Comparison of ENCODE assay signal across 30 mouse cellular contexts in the genomic region with DNA sequence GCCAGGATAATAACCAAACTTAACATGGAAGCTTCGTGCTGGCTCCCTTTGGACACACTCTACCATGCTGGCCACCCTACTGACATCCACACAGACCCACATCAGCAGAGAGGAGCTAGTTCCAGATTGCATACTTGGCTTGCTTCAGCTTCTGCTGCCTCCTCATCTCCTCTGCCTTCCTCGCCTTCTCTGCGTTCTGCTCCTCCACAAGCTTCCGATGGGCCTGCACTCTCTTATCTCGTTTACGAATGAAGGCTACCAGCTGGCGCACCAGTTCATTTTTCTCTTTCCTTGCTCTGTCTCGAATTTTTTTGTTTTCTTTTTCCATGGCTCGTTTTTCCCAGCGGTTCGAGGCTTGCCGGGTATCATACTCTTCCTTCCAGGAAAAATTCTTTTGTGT. TPM values are rescaled to one million over a fixed set of nuclear protein-coding genes. Genes with fewer than 3 reads are reported as not detected.
DNase-seq lines count a peak whose midpoint lies in the region; ATAC-seq and TF ChIP-seq lines count a peak whose summit lies in the region.
"Had no signal": no experiment of that assay in that cellular context is flagged by ENCODE, and none has a peak within 500 bp of the region (broad histone marks: within the 10 kb centered on the region; RNA-seq: fewer than 3 reads in every experiment).

No protein-coding gene starts in this region.

- no peaks in the 10 kb centered on the region for H3K4me1 ChIP-seq in heart, embryonic 12.5 days (replicated peaks)
- no peaks in the 10 kb centered on the region for H3K4me1 ChIP-seq in kidney, embryonic 16.5 days (ENCODE audit: insufficient read depth, low read length)
- H3K4me1 ChIP-seq in lung, embryonic 16.5 days (replicated peaks; ENCODE audit: control insufficient read depth, insufficient read depth, low read length) = no peaks in the 10 kb centered on the region
- H3K4me1 ChIP-seq in lung, adult 2 months (ENCODE audit: control insufficient read depth, insufficient read depth, low read length) = no peaks in the 10 kb centered on the region
- H3K4me1 ChIP-seq in hindbrain, postnatal 0 days (ENCODE audit: insufficient read depth, low read length) = no peaks in the 10 kb centered on the region
- H3K4me1 ChIP-seq: forebrain, embryonic 13.5 days; limb, embryonic 12.5 days; midbrain, embryonic 10.5 days; midbrain, embryonic 15.5 days; neural tube, embryonic 15.5 days had no signal

- no peak for ATAC-seq in heart, embryonic 12.5 days (ENCODE audit: insufficient number of reproducible peaks, low FRiP score)
- no peak for ATAC-seq in kidney, embryonic 16.5 days (ENCODE audit: low FRiP score, low TSS enrichment)
- peak; percentile 52; the same call in 1 of the 2 replicates for ATAC-seq in lung, embryonic 16.5 days (ENCODE audit: low read depth)
- no peak for ATAC-seq in hindbrain, postnatal 0 days
- ATAC-seq: forebrain, embryonic 13.5 days; inflammation-experienced regulatory T-cells, adult 6 months; lung, postnatal 0 days; midbrain, embryonic 15.5 days; Patski had no signal

- peak; percentile 28 for DNase-seq in heart, postnatal 10 days
- DNase-seq in kidney, postnatal 4 days = peak; percentile 22 to 25
- DNase-seq in lung, adult 2 months = no peak
- no peak for DNase-seq in hindbrain, postnatal 0 days (ENCODE audit: low spot score)
- DNase-seq: adrenal gland, postnatal 10 days; cerebellum, adult 11 months; cerebellum, adult 9-10 months; cerebellum, postnatal 36 days; gastrocnemius, postnatal 25 days; kidney, adult 11 months; retina, postnatal 1 day; right cerebral cortex, postnatal 25 days; spleen, adult 18-20 months; thymus, postnatal 14 days had no signal

- no peak overlapping the region for H3K4me3 ChIP-seq in heart, embryonic 12.5 days
- H3K4me3 ChIP-seq in kidney, embryonic 16.5 days (ENCODE audit: low read length) = no peak overlapping the region
- H3K4me3 ChIP-seq in lung, embryonic 16.5 days (ENCODE audit: low read length) = no peak overlapping the region
- H3K4me3 ChIP-seq in lung, adult 2 months (replicated peaks; ENCODE audit: extremely low read depth, low read depth, low read length) = no peak overlapping the region
- no peak overlapping the region for H3K4me3 ChIP-seq in hindbrain, postnatal 0 days (ENCODE audit: low read length)
- H3K4me3 ChIP-seq: forebrain, embryonic 13.5 days; layer of hippocampus, adult 2 months; limb, embryonic 12.5 days; liver, embryonic 15.5 days; midbrain, embryonic 10.5 days; midbrain, embryonic 15.5 days; neural tube, embryonic 15.5 days had no signal

- peaks cover 53% of the 10 kb centered on the region for H3K36me3 ChIP-seq in heart, embryonic 12.5 days
- peaks cover 30% of the 10 kb centered on the region for H3K36me3 ChIP-seq in kidney, embryonic 16.5 days (ENCODE audit: insufficient read depth, low read length)
- H3K36me3 ChIP-seq in lung, embryonic 16.5 days (ENCODE audit: control insufficient read depth, insufficient read depth, low read length) = peaks cover 21% of the 10 kb centered on the region
- H3K36me3 ChIP-seq in hindbrain, postnatal 0 days (ENCODE audit: insufficient read depth, low read length) = peaks cover 21% of the 10 kb centered on the region

- H3K4me2 ChIP-seq in heart, embryonic 12.5 days = no peak overlapping the region
- no peak overlapping the region for H3K4me2 ChIP-seq in kidney, embryonic 16.5 days (replicated peaks; ENCODE audit: low read depth, low read length)
- H3K4me2 ChIP-seq in lung, embryonic 16.5 days (ENCODE audit: low read depth, low read length) = no peak overlapping the region
- no peak overlapping the region for H3K4me2 ChIP-seq in hindbrain, postnatal 0 days (ENCODE audit: low read depth, low read length)
- H3K4me2 ChIP-seq: forebrain, embryonic 13.5 days; hindbrain, embryonic 14.5 days; limb, embryonic 12.5 days; liver, embryonic 15.5 days; midbrain, embryonic 15.5 days; neural tube, embryonic 15.5 days had no signal

- 67% methylated on average over 12 of the region's 12 CpGs for WGBS in heart, embryonic 12.5 days
- WGBS in kidney, embryonic 16.5 days = 68% methylated on average over 12 of the region's 12 CpGs
- 58% methylated on average over 12 of the region's 12 CpGs for WGBS in lung, embryonic 16.5 days
- 74% methylated on average over 12 of the region's 12 CpGs for WGBS in lung, adult 2 months
- 95% methylated on average over 12 of the region's 12 CpGs for WGBS in hindbrain, postnatal 0 days

- no peak for TF ChIP-seq CTCF in lung, adult 2 months (IDR thresholded peaks at IDR 0.05; ENCODE audit: insufficient read depth, low read length)
- no peak for TF ChIP-seq CTCF in hindbrain, postnatal 0 days (IDR thresholded peaks at IDR 0.05; ENCODE audit: low read depth)

- no peak for TF ChIP-seq POLR2A in lung, adult 2 months (IDR thresholded peaks at IDR 0.05; ENCODE audit: borderline replicate concordance, extremely low read depth, low read depth, low read length)

- intact Hi-C loops in heart, postnatal 10 days (cut with DNase I) = no loop called here

- no peaks in the 10 kb centered on the region for H3K27me3 ChIP-seq in heart, embryonic 12.5 days (replicated peaks)
- no peaks in the 10 kb centered on the region for H3K27me3 ChIP-seq in kidney, embryonic 16.5 days (ENCODE audit: insufficient read depth, low read length)
- H3K27me3 ChIP-seq in lung, embryonic 16.5 days (ENCODE audit: control insufficient read depth, insufficient read depth, low read depth, low read length) = no peaks in the 10 kb centered on the region
- H3K27me3 ChIP-seq in hindbrain, postnatal 0 days (ENCODE audit: insufficient read depth, low read length) = no peaks in the 10 kb centered on the region
- H3K27me3 ChIP-seq: forebrain, embryonic 13.5 days; limb, embryonic 12.5 days; liver, embryonic 15.5 days; midbrain, embryonic 15.5 days; neural tube, embryonic 15.5 days; Patski had no signal

- H3K27ac ChIP-seq in heart, embryonic 12.5 days (ENCODE audit: poor library complexity, severe bottlenecking) = no peak overlapping the region
- H3K27ac ChIP-seq in kidney, embryonic 16.5 days (ENCODE audit: low read length) = no peak overlapping the region
- H3K27ac ChIP-seq in lung, embryonic 16.5 days (ENCODE audit: low read length) = no peak overlapping the region
- H3K27ac ChIP-seq in hindbrain, postnatal 0 days = no peak overlapping the region
- H3K27ac ChIP-seq: forebrain, embryonic 13.5 days; hindbrain, embryonic 14.5 days; kidney, postnatal 0 days; layer of hippocampus, adult 2 months; limb, embryonic 12.5 days; liver, embryonic 15.5 days; macrophage; midbrain, embryonic 10.5 days; midbrain, embryonic 15.5 days; neural tube, embryonic 15.5 days had no signal

- no peak overlapping the region for H3K9ac ChIP-seq in heart, embryonic 12.5 days
- H3K9ac ChIP-seq in kidney, embryonic 16.5 days (replicated peaks; ENCODE audit: low read length) = no peak overlapping the region
- H3K9ac ChIP-seq in lung, embryonic 16.5 days (ENCODE audit: low read length) = no peak overlapping the region
- H3K9ac ChIP-seq in hindbrain, postnatal 0 days (replicated peaks; ENCODE audit: low read length) = no peak overlapping the region
- H3K9ac ChIP-seq: forebrain, embryonic 13.5 days; hindbrain, embryonic 14.5 days; limb, embryonic 12.5 days; liver, embryonic 15.5 days; midbrain, embryonic 15.5 days; neural tube, embryonic 15.5 days had no signal

- no peaks in the 10 kb centered on the region for H3K9me3 ChIP-seq in heart, embryonic 12.5 days (replicated peaks)
- no peaks in the 10 kb centered on the region for H3K9me3 ChIP-seq in kidney, embryonic 16.5 days (ENCODE audit: low read length)
- H3K9me3 ChIP-seq in lung, embryonic 16.5 days (ENCODE audit: control insufficient read depth, low read length) = no peaks in the 10 kb centered on the region
- no peaks in the 10 kb centered on the region for H3K9me3 ChIP-seq in hindbrain, postnatal 0 days (ENCODE audit: low read length)
- H3K9me3 ChIP-seq: forebrain, embryonic 13.5 days; limb, embryonic 12.5 days; liver, embryonic 15.5 days; midbrain, embryonic 10.5 days; midbrain, embryonic 15.5 days; neural tube, embryonic 15.5 days had no signal

RNA-seq across cellular contexts. Expression of a gene that starts 9.3 kb away (rescaled TPM):
- total RNA-seq in heart, postnatal 10 days (2021) = 10 to 100 TPM; 18.7 to 21.6 TPM
- polyA plus RNA-seq in heart, embryonic 12.5 days (2016; fragmentation: Nextera tagmentation; extraction: Ambion mirVana) = 13.0 and 13.2 TPM in 2 replicates
- polyA plus RNA-seq in kidney, embryonic 16.5 days (2015; fragmentation: Nextera tagmentation; extraction: Ambion mirVana) = 7.8 and 9.1 TPM in 2 replicates
- 6.9 and 7.7 TPM in 2 replicates for polyA plus RNA-seq in lung, embryonic 16.5 days (2015; fragmentation: Nextera tagmentation; extraction: Ambion mirVana)
- polyA plus RNA-seq in lung, adult 2 months (2012; rRNA removed) = 1.2 and 1.9 TPM in 2 replicates
- 5.3 and 8.0 TPM in 2 replicates for total RNA-seq in hindbrain, postnatal 0 days (2014; rRNA removed)
- 14.5 and 15.2 TPM in 2 replicates for polyA plus RNA-seq in hindbrain, postnatal 0 days (2015; fragmentation: Nextera tagmentation; extraction: Ambion mirVana)

RNA-seq across cellular contexts. Expression of a gene that starts 24.8 kb away (rescaled TPM):
- 10 to 100 TPM; 23.3 to 25.3 TPM for total RNA-seq in heart, postnatal 10 days (2021)
- 79.7 and 85.8 TPM in 2 replicates for polyA plus RNA-seq in heart, embryonic 12.5 days (2016; fragmentation: Nextera tagmentation; extraction: Ambion mirVana)
- polyA plus RNA-seq in kidney, embryonic 16.5 days (2015; fragmentation: Nextera tagmentation; extraction: Ambion mirVana) = 92.1 and 93.4 TPM in 2 replicates
- polyA plus RNA-seq in lung, embryonic 16.5 days (2015; fragmentation: Nextera tagmentation; extraction: Ambion mirVana) = 77.0 and 99.6 TPM in 2 replicates
- polyA plus RNA-seq in lung, adult 2 months (2012; rRNA removed) = 0.87 and 1.5 TPM in 2 replicates
- 4.8 and 10.0 TPM in 2 replicates for total RNA-seq in hindbrain, postnatal 0 days (2014; rRNA removed)
- polyA plus RNA-seq in hindbrain, postnatal 0 days (2015; fragmentation: Nextera tagmentation; extraction: Ambion mirVana) = 58.2 and 64.9 TPM in 2 replicates

RNA-seq across cellular contexts. Expression of a gene that starts 24.8 kb away (rescaled TPM):
- 1 to 10 TPM; 6.6 to 8.9 TPM for total RNA-seq in heart, postnatal 10 days (2021)
- 21.0 and 23.2 TPM in 2 replicates for polyA plus RNA-seq in heart, embryonic 12.5 days (2016; fragmentation: Nextera tagmentation; extraction: Ambion mirVana)
- 26.8 and 33.7 TPM in 2 replicates for polyA plus RNA-seq in kidney, embryonic 16.5 days (2015; fragmentation: Nextera tagmentation; extraction: Ambion mirVana)
- 29.6 and 31.6 TPM in 2 replicates for polyA plus RNA-seq in lung, embryonic 16.5 days (2015; fragmentation: Nextera tagmentation; extraction: Ambion mirVana)
- polyA plus RNA-seq in lung, adult 2 months (2012; rRNA removed) = 6.8 and 8.3 TPM in 2 replicates
- 14.9 and 15.5 TPM in 2 replicates for total RNA-seq in hindbrain, postnatal 0 days (2014; rRNA removed)
- polyA plus RNA-seq in hindbrain, postnatal 0 days (2015; fragmentation: Nextera tagmentation; extraction: Ambion mirVana) = 19.7 and 23.0 TPM in 2 replicates

Comparison
In these comparisons a context has a peak if more than half of its experiments do, and no peak if none do; other contexts are left out.
1. RNA of a gene that starts 24.8 kb away (polyA plus RNA-seq): 77.0 to 99.6 TPM in lung, embryonic 16.5 days, 92.1 to 93.4 TPM in kidney, embryonic 16.5 days, 79.7 to 85.8 TPM in heart, embryonic 12.5 days and 58.2 to 64.9 TPM in hindbrain, postnatal 0 days; 0.87 to 1.5 TPM in lung, adult 2 months; every median in the first group is over 10 times any median in the second.
2. DNase-seq: peak in heart, postnatal 10 days (2 of 2) and kidney, postnatal 4 days (2 of 2); none in lung, adult 2 months (single experiment) and hindbrain, postnatal 0 days (single experiment).